Mouse (Mus musculus) liver, embryonic 13.5 days (tissue): Measurements from ENCODE around the gene Atp7b. TPM values are rescaled to one million over a fixed set of nuclear protein-coding genes. Genes with fewer than 3 reads are reported as not detected.

Experiments used
- ATAC-seq: fragments of 200-750 bp; cut with Nextera tagmentation; 2 replicates; pipeline ENCODE4 v1.8.0; 2017; ENCODE audit warnings: low read depth, mild to moderate bottlenecking, moderate number of reproducible peaks, moderate library complexity
- DNase-seq: peaks from one replicate; pipeline ENCODE4 v3.0.0; 2022
- H3K27ac ChIP-seq: fragments of 300-500 bp; sonication (generic); 2 replicates; pipeline ENCODE4 v1.5.1; 2015; ENCODE audit warnings: moderate library complexity, mild to moderate bottlenecking, inconsistent platforms
- H3K27me3 ChIP-seq: fragments of 300-500 bp; sonication (generic); 2 replicates; pipeline ENCODE4 v1.6.1; 2015; ENCODE audit warnings: mild to moderate bottlenecking, inconsistent platforms
- H3K36me3 ChIP-seq: fragments of 300-500 bp; sonication (generic); 2 replicates; pipeline ENCODE4 v1.6.1; 2015; ENCODE audit warnings: mild to moderate bottlenecking, inconsistent platforms
- H3K4me1 ChIP-seq: fragments of 300-500 bp; sonication (generic); replicated peaks from 2 replicates; pipeline ENCODE4 v1.6.1; 2015; ENCODE audit warnings: inconsistent platforms
- H3K4me2 ChIP-seq: fragments of 300-500 bp; sonication (generic); 2 replicates; pipeline ENCODE4 v1.6.1; 2015; ENCODE audit warnings: inconsistent platforms, mild to moderate bottlenecking, moderate library complexity
- H3K4me3 ChIP-seq: fragments of 300-500 bp; sonication (generic); replicated peaks from 2 replicates; pipeline ENCODE4 v1.5.1; 2015; ENCODE audit warnings: mild to moderate bottlenecking, inconsistent platforms
- H3K9ac ChIP-seq: fragments of 300-500 bp; sonication (generic); 2 replicates; pipeline ENCODE4 v1.6.1; 2015; ENCODE audit warnings: mild to moderate bottlenecking, inconsistent platforms
- H3K9me3 ChIP-seq: fragments of 300-500 bp; sonication (generic); replicated peaks from 2 replicates; pipeline ENCODE4 v1.6.1; 2016; ENCODE audit warnings: inconsistent platforms
- WGBS: fragments of 180-500 bp; shearing (Covaris S2); methylation state at CpG from one replicate; pipeline ENCODE4 v1.1.7; 2015; ENCODE audit not compliant: insufficient replicate concordance; 5-methylcytosine and 5-hydroxymethylcytosine counted together
- polyA plus RNA-seq: library from polyadenylated mRNA; unstranded; fragments of >200 nt; fragmentation: Nextera tagmentation; extraction: Ambion mirVana; gene quantifications from 2 replicates; pipeline ENCODE4 v1.2.1, GENCODE M21; 2015

Atp7b gene
- polyA plus RNA-seq, 1 experiment from 2014 or later, result 10.4 TPM

- Histone ChIP-seq H3K27ac (no peak overlapping the region), H3K9ac (no peak overlapping the region), H3K4me1 (no peaks in the 10 kb centered on the region), H3K4me2 (no peak overlapping the region), H3K27me3 (no peaks in the 10 kb centered on the region), H3K36me3 (peaks cover 72% of the 10 kb centered on the region), H3K4me3 (no peak overlapping the region), H3K9me3 (no peaks in the 10 kb centered on the region)
- WGBS, result 57% methylated on average over 7 of the region's 7 CpGs
- ATAC-seq (no peak), DNase-seq (no peak)
Measured at GRCm38 (mm10) chr8:22022244-22022643, 37.9 kb downstream of the Atp7b start.

GRCm38 (mm10) chr8:22019498-22019897, 40.6 kb downstream of the Atp7b start:
- no peak overlapping the region for H3K27ac ChIP-seq
- no peak for DNase-seq
- WGBS, result 75% methylated on average over 5 of the region's 5 CpGs
- no peak overlapping the region for H3K4me2 ChIP-seq
- no peaks in the 10 kb centered on the region for H3K4me1 ChIP-seq
- no peak for ATAC-seq
- no peak overlapping the region for H3K9ac ChIP-seq
- peaks cover 76% of the 10 kb centered on the region for H3K36me3 ChIP-seq
- H3K9me3 ChIP-seq, result no peaks in the 10 kb centered on the region
- no peaks in the 10 kb centered on the region for H3K27me3 ChIP-seq
- H3K4me3 ChIP-seq, result no peak overlapping the region

GRCm38 (mm10) chr8:22017731-22018130, 42.4 kb downstream of the Atp7b start:
- ATAC-seq (no peak), DNase-seq (no peak)
- H3K27me3 ChIP-seq, result no peaks in the 10 kb centered on the region
- 84% methylated on average over 7 of the region's 7 CpGs for WGBS
- H3K4me2 ChIP-seq, result no peak overlapping the region
- H3K36me3 ChIP-seq, result peaks cover 84% of the 10 kb centered on the region
- H3K27ac ChIP-seq, result no peak overlapping the region
- no peaks in the 10 kb centered on the region for H3K4me1 ChIP-seq
- H3K9me3 ChIP-seq, result no peaks in the 10 kb centered on the region
- no peak overlapping the region for H3K4me3 ChIP-seq
- no peak overlapping the region for H3K9ac ChIP-seq

GRCm38 (mm10) chr8:22013034-22013707, 46.9 kb downstream of the Atp7b start:
- Histone ChIP-seq H3K9me3 (no peaks in the 10 kb centered on the region), H3K4me1 (no peaks in the 10 kb centered on the region), H3K27ac (no peak overlapping the region), H3K36me3 (peaks cover 95% of the 10 kb centered on the region), H3K9ac (no peak overlapping the region), H3K4me3 (no peak overlapping the region), H3K4me2 (no peak overlapping the region), H3K27me3 (no peaks in the 10 kb centered on the region)
- 73% methylated on average over 24 of the region's 24 CpGs for WGBS
- DNase-seq, result no peak
- 0 out of 2 replicates have a peak, but pooled peaks have one; percentile 23 for ATAC-seq

- DNase-seq (no peak), ATAC-seq (no peak)
- WGBS, result 57% methylated on average over 3 of the region's 3 CpGs
- Histone ChIP-seq H3K4me1 (no peaks in the 10 kb centered on the region), H3K4me3 (no peak overlapping the region), H3K4me2 (no peak overlapping the region), H3K9ac (no peak overlapping the region), H3K9me3 (no peaks in the 10 kb centered on the region), H3K27ac (no peak overlapping the region), H3K27me3 (no peaks in the 10 kb centered on the region), H3K36me3 (peaks cover 91% of the 10 kb centered on the region)
Measured at GRCm38 (mm10) chr8:22009403-22009802, 50.7 kb downstream of the Atp7b start.

- Histone ChIP-seq H3K27ac (no peak overlapping the region), H3K36me3 (peaks cover 88% of the 10 kb centered on the region), H3K4me2 (no peak overlapping the region), H3K4me3 (no peak overlapping the region), H3K9ac (no peak overlapping the region), H3K27me3 (no peaks in the 10 kb centered on the region), H3K9me3 (no peaks in the 10 kb centered on the region), H3K4me1 (no peaks in the 10 kb centered on the region)
- 69% methylated on average over 6 of the region's 6 CpGs for WGBS
- DNase-seq, result no peak
- ATAC-seq, result no peak
Measured at GRCm38 (mm10) chr8:22006423-22006822, 53.7 kb downstream of the Atp7b start.

- WGBS, result 75% methylated on average over 14 of the region's 14 CpGs
- H3K36me3 ChIP-seq, result peaks cover 87% of the 10 kb centered on the region
- peak; percentile 55; the same call in 1 of the 2 replicates for ATAC-seq
- no peak overlapping the region for H3K9ac ChIP-seq
- no peaks in the 10 kb centered on the region for H3K27me3 ChIP-seq
- no peaks in the 10 kb centered on the region for H3K9me3 ChIP-seq
- no peak overlapping the region for H3K27ac ChIP-seq
- H3K4me1 ChIP-seq, result no peaks in the 10 kb centered on the region
- no peak for DNase-seq
- H3K4me2 ChIP-seq, result no peak overlapping the region
- no peak overlapping the region for H3K4me3 ChIP-seq
Measured at GRCm38 (mm10) chr8:22004750-22005522, 55.2 kb downstream of the Atp7b start.

GRCm38 (mm10) chr8:21995181-21995580, 64.9 kb downstream of the Atp7b start:
- peaks cover 85% of the 10 kb centered on the region for H3K36me3 ChIP-seq
- H3K27ac ChIP-seq, result no peak overlapping the region
- H3K4me2 ChIP-seq, result no peak overlapping the region
- ATAC-seq, result no peak
- no peak for DNase-seq
- H3K4me3 ChIP-seq, result no peak overlapping the region
- H3K9me3 ChIP-seq, result no peaks in the 10 kb centered on the region
- no peaks in the 10 kb centered on the region for H3K4me1 ChIP-seq
- H3K9ac ChIP-seq, result no peak overlapping the region
- no peaks in the 10 kb centered on the region for H3K27me3 ChIP-seq
- WGBS, result 41% methylated on average over 3 of the region's 3 CpGs

GRCm38 (mm10) chr8:21992184-21992583, 67.9 kb downstream of the Atp7b start:
- no peaks in the 10 kb centered on the region for H3K4me1 ChIP-seq
- no peak overlapping the region for H3K4me3 ChIP-seq
- peaks cover 69% of the 10 kb centered on the region for H3K36me3 ChIP-seq
- H3K27ac ChIP-seq, result no peak overlapping the region
- WGBS, result 22% methylated on average over 6 of the region's 6 CpGs
- no peak for DNase-seq
- ATAC-seq, result no peak
- H3K4me2 ChIP-seq, result no peak overlapping the region
- H3K27me3 ChIP-seq, result no peaks in the 10 kb centered on the region
- H3K9ac ChIP-seq, result no peak overlapping the region
- no peaks in the 10 kb centered on the region for H3K9me3 ChIP-seq

- Histone ChIP-seq H3K27ac (no peak overlapping the region), H3K9ac (no peak overlapping the region), H3K36me3 (no peaks in the 10 kb centered on the region), H3K4me1 (no peaks in the 10 kb centered on the region), H3K9me3 (no peaks in the 10 kb centered on the region), H3K4me2 (no peak overlapping the region), H3K27me3 (no peaks in the 10 kb centered on the region), H3K4me3 (no peak overlapping the region)
- no peak for DNase-seq
- 54% methylated on average over 8 of the region's 8 CpGs for WGBS
- no peak for ATAC-seq
Measured at GRCm38 (mm10) chr8:21981664-21982337, 78.3 kb downstream of the Atp7b start.

- no peaks in the 10 kb centered on the region for H3K27me3 ChIP-seq
- no peak overlapping the region for H3K4me3 ChIP-seq
- no peaks in the 10 kb centered on the region for H3K36me3 ChIP-seq
- H3K4me2 ChIP-seq, result no peak overlapping the region
- no peaks in the 10 kb centered on the region for H3K9me3 ChIP-seq
- H3K9ac ChIP-seq, result no peak overlapping the region
- no peak for ATAC-seq
- no peak overlapping the region for H3K27ac ChIP-seq
- 45% methylated on average over 4 of the region's 4 CpGs for WGBS
- no peaks in the 10 kb centered on the region for H3K4me1 ChIP-seq
- no peak for DNase-seq
Measured at GRCm38 (mm10) chr8:21978193-21978592, 81.9 kb downstream of the Atp7b start.
